Mouse (Mus musculus) cerebellum, adult 2 months (tissue): Measurements from ENCODE around the gene Fut11. TPM values are rescaled to one million over a fixed set of nuclear protein-coding genes. Genes with fewer than 3 reads are reported as not detected.

ENCODE experiments used
- DNase-seq, 2 experiments: peaks; one replicate each; pipeline ENCODE4 v3.0.0; 2021
- H3K27ac ChIP-seq: fragments of 200-500 bp; 2 replicates; pipeline ENCODE4 v1.5.1; 2012; ENCODE audit warnings: low read length, control low read depth, inconsistent platforms; ENCODE audit not compliant: insufficient read depth
- H3K27me3 ChIP-seq: fragments of 200-500 bp; 2 replicates; pipeline ENCODE4 v1.6.1; 2012; ENCODE audit warnings: inconsistent platforms, mild to moderate bottlenecking, low read length, moderate library complexity; ENCODE audit not compliant: control insufficient read depth, insufficient read depth
- H3K4me1 ChIP-seq: fragments of 200-500 bp; 2 replicates; pipeline ENCODE4 v1.6.1; 2011; ENCODE audit warnings: low read length; ENCODE audit not compliant: control insufficient read depth, insufficient read depth
- H3K4me3 ChIP-seq: fragments of 200-500 bp; replicated peaks from 2 replicates; pipeline ENCODE3; 2011; ENCODE audit warnings: mild to moderate bottlenecking, low read depth, low read length, control low read depth; ENCODE audit not compliant: insufficient read depth
- CTCF ChIP-seq: fragments of 200-500 bp; IDR thresholded peaks from 2 replicates; pipeline ENCODE4 v1.5.1; 2011; ENCODE audit warnings: low read depth, mild to moderate bottlenecking, control low read depth, low read length, moderate library complexity, borderline replicate concordance; ENCODE audit not compliant: insufficient read depth
- POLR2A ChIP-seq: fragments of 200-500 bp; IDR thresholded peaks from 2 replicates; pipeline ENCODE4 v1.6.1; 2011; ENCODE audit warnings: low read length, control low read depth, borderline replicate concordance; ENCODE audit not compliant: insufficient read depth
- WGBS: fragments of 180-500 bp; shearing (Covaris S2); methylation state at CpG from one replicate; pipeline ENCODE4 v1.1.7; 2018; 5-methylcytosine and 5-hydroxymethylcytosine counted together
- polyA plus RNA-seq: library from polyadenylated mRNA; depleted of rRNA; stranded (reverse); fragments of >200 nt; gene quantifications from 2 replicates; pipeline ENCODE4 v1.2.3, GENCODE M21; 2012

The Fut11 gene
- polyA plus RNA-seq, 1 experiment = 15.9 TPM

DNA sequence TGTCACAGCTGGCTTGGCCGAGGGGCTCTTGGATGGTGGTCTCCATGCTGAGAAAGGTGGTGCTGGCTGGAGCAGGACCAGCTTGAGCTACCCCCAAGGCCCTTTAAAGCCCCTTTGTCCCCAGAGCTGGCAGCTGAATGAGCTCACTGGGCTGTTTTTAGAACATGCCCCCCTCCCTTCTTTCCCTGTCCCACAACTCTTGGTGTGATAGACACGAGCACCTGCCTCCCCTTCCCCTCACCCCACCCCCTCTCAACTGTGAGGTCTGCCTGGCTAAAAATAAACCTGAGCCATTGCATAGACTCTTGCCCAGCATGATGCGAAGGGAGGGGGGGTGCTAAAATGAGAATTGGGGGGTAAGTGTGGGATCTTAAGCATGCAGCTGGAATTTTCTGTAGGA lies 30.3 kb upstream of the Fut11 start:
- H3K27ac ChIP-seq = no peak overlapping the region
- no peak for TF ChIP-seq POLR2A
- TF ChIP-seq CTCF = no peak
- WGBS = 39% methylated on average over 3 of the region's 3 CpGs
- H3K4me1 ChIP-seq = 0 out of 2 replicates have a peak, but pooled peaks cover 3% of the 10 kb centered on the region
- H3K4me3 ChIP-seq = no peak overlapping the region
- no peaks in the 10 kb centered on the region for H3K27me3 ChIP-seq
- DNase-seq = no peak

DNA sequence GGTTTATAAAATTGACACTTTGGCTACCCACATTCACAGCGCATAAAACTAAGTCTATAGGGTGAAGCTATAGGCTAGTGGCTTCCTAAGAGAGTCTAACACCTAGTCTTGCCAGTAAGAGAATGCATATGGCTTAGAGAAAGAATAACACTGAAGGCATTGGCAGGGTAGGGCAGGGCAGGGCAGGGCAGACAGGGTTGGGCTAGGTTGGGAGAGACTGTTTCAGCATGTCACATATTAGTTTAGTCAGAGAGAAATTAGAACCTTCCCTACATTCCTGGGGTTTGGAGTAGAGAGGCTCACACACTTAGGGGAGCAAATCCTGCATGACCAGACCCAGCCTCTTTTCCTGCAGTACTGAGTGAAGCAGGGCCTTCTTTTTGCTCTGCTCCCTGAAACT lies 27.3 kb upstream of the Fut11 start:
- Histone ChIP-seq H3K4me3 (no peak overlapping the region), H3K27me3 (no peaks in the 10 kb centered on the region), H3K27ac (no peak overlapping the region), H3K4me1 (no peaks in the 10 kb centered on the region)
- DNase-seq = no peak
- no peak for TF ChIP-seq CTCF
- no peak for TF ChIP-seq POLR2A
- WGBS = 80% methylated on average over 1 of the region's 1 CpGs

DNA sequence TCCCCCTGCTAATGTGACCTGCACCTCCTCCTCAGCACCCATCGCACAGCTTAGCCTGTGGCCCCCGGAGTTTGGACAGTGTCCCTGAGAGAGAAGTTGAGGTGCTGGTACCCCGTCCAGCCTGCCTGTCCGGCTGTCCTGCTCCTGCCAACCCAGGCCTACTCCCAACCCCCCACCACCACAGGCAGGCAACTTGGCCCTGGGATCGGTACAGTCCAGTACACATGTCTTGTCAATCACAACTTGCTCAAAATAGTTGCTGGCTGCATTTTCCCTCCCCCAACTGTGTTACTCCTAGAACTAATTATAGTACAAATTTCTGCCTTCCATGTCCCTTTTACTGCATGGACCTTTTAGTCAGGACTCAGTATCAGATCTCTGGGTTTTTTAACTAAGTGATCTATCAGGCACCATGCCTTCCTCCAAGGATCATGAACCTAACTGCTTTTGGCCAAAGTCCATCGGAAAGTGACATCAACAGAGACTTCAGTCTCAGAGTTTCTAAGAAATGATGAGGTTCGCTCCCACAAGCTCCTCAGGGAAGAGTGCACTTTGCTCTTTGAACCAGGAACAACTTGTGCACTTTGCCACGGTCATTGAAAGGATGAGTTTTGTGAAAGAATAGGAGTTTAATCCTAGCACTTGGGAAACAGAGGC lies 26.5 kb upstream of the Fut11 start, which contains the start of gene Synpo2l:
Gene Synpo2l, minus strand, starts transcription at position 201 of the 657 bp plus-strand sequence.
- no peaks in the 10 kb centered on the region for H3K27me3 ChIP-seq
- DNase-seq = no peak
- H3K27ac ChIP-seq = no peak within 1 kb of the TSS
- TF ChIP-seq CTCF (no peak), POLR2A (no peak)
- no peak within 1 kb of the TSS for H3K4me3 ChIP-seq
- H3K4me1 ChIP-seq = no peaks in the 10 kb centered on the region
- WGBS = 65% methylated on average over 8 of the region's 8 CpGs

DNA sequence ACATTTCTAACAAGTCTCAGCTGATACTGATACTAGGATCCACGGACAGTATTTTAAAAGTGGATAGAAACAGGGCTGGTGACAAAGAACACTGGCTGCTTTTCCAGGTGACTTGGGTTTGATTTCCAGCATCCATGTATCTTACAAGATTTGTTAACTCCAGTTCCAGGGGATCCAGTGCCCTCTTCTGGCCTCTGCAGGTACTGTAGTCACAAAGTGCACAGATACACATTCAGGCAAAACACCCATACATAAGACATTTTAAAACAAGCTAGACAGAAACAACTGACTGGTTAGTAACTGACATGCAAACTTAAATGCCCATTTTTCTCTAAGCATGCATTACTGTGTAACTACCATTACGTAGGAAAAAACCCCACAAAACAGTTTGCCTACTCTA lies 21.8 kb upstream of the Fut11 start:
- WGBS = 90% methylated on average over 2 of the region's 2 CpGs
- DNase-seq = no peak
- no peak overlapping the region for H3K27ac ChIP-seq
- H3K4me1 ChIP-seq = peaks cover 7% of the 10 kb centered on the region; the same call in 1 of the 2 replicates
- TF ChIP-seq POLR2A (no peak), CTCF (peak; percentile 34; the same call in 1 of the 2 replicates)
- no peak overlapping the region for H3K4me3 ChIP-seq
- H3K27me3 ChIP-seq = no peaks in the 10 kb centered on the region

DNA sequence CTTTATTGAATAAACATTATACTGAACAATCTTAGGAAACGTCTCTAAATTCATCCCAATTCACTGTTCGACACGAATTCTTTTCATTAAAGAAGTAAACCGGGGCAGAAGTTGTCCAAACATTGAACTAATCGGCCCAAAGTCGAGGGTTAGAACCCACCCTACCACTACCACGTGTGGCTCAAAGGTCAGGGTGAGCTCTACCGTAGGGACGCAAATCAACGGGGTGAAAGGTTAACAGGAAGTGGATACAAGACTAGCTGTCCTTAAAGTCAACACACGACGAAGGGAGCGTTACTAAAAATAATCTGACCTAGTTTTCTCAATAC lies 21.1 kb upstream of the Fut11 start:
- H3K4me1 ChIP-seq = peaks cover 7% of the 10 kb centered on the region; the same call in 1 of the 2 replicates
- H3K4me3 ChIP-seq = peak overlapping the region; percentile 83
- 7% methylated on average over 13 of the region's 13 CpGs for WGBS
- H3K27me3 ChIP-seq = no peaks in the 10 kb centered on the region
- H3K27ac ChIP-seq = peak overlapping the region; percentile 22; the same call in 1 of the 2 replicates
- no peak for TF ChIP-seq CTCF
- no peak for TF ChIP-seq POLR2A
- peak in 1 of 2 experiments; percentile 61 for DNase-seq

DNA sequence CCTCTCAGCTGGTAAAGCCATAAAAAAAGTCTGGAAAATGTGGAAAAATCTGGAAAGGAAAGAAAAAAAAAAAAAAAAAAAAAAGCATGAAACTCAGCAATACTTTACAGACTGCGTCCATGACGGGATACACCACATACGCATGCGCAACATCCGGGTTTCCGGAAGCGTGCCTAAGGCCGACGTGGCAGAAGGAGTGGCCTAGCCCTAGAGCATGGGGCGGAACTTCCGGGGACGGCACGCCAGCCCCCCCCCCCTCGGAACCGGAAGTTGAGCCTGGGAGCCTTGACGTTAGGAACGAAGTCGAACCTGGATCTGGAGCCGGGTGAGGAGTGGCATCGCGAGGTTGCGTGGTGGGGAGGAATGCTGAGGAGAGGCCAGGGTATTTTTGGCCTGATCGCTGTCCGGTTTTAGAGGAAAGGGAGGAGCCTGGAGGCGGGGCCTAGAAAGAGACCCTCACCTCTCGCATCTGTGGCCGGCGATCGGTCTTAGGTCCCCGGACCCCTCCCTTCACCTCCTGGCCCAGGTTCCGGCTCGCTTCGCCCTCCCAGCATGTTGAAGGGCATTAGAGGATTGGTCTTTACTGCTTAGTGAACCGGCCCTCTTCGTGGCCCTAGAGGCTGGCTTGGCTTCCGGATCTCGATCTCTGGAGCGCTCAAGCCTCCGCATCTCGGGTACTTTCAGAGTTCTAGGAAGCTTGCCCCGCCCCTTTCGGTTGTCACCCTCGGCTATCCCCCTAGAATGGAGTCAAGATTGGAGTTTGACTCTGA lies 20.5 kb upstream of the Fut11 start, which contains the start of gene Sec24c:
Gene Sec24c, plus strand, starts transcription at position 245 of the 770 bp plus-strand sequence.
- peaks cover 7% of the 10 kb centered on the region; the same call in 1 of the 2 replicates for H3K4me1 ChIP-seq
- 2% methylated on average over 43 of the region's 43 CpGs for WGBS
- peak; percentile 98 to 99 for DNase-seq
- H3K27me3 ChIP-seq = no peaks in the 10 kb centered on the region
- no peak for TF ChIP-seq CTCF
- peak; percentile 60 for TF ChIP-seq POLR2A
- H3K27ac ChIP-seq = peak within 1 kb of the TSS; percentile 25
- peak within 1 kb of the TSS; percentile 83 for H3K4me3 ChIP-seq

DNA sequence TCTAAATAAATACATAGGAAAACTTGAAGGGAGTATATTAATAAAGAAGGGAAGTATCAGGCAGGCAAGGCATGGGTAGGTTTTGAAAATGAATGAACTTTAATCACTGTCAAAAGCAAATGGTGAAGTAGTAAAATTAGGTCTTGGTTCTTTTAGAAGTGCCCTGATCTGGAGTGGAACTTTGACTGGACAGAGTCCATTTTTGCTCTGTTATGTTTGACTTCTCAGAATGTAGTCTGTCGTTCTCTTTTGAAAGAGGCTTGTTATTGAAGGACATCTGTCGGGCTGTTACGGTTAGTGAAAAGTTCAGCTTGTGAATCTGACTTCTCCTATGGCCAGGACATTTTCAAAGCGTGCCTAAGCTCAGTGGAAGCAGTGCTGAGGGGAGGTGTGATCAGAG lies 16.9 kb upstream of the Fut11 start:
- DNase-seq = no peak
- H3K27ac ChIP-seq = no peak overlapping the region
- H3K4me1 ChIP-seq = peaks cover 7% of the 10 kb centered on the region; the same call in 1 of the 2 replicates
- TF ChIP-seq POLR2A = no peak
- TF ChIP-seq CTCF = no peak
- 89% methylated on average over 4 of the region's 4 CpGs for WGBS
- H3K4me3 ChIP-seq = no peak overlapping the region
- H3K27me3 ChIP-seq = no peaks in the 10 kb centered on the region
